Mouse (Mus musculus) hindbrain, embryonic 16.5 days (tissue): ENCODE measurements around the gene Usp30. TPM values are rescaled to one million over a fixed set of nuclear protein-coding genes. Genes with fewer than 3 reads are reported as not detected.

ENCODE experiments used
- ATAC-seq: fragments of 200-750 bp; cut with Nextera tagmentation; 2 replicates; pipeline ENCODE4 v1.8.0; 2017; ENCODE audit warnings: moderate TSS enrichment, moderate library complexity
- H3K27ac ChIP-seq: fragments of 300-500 bp; sonication (generic); 2 replicates; pipeline ENCODE4 v1.5.1; 2014; ENCODE audit warnings: low read depth, mild to moderate bottlenecking, control low read depth, low read length, moderate library complexity
- H3K27me3 ChIP-seq: fragments of 300-500 bp; sonication (generic); replicated peaks from 2 replicates; pipeline ENCODE4 v1.6.1; 2014; ENCODE audit warnings: low read length; ENCODE audit not compliant: control insufficient read depth, insufficient read depth
- H3K36me3 ChIP-seq: fragments of 300-500 bp; sonication (generic); 2 replicates; pipeline ENCODE4 v1.6.1; 2014; ENCODE audit warnings: mild to moderate bottlenecking, low read length, moderate library complexity, mixed read lengths; ENCODE audit not compliant: control insufficient read depth, insufficient read depth
- H3K4me1 ChIP-seq: fragments of 300-500 bp; sonication (generic); 2 replicates; pipeline ENCODE4 v1.6.1; 2014; ENCODE audit warnings: low read depth, low read length; ENCODE audit not compliant: control insufficient read depth, insufficient read depth
- H3K4me2 ChIP-seq: fragments of 300-500 bp; sonication (generic); 2 replicates; pipeline ENCODE4 v1.6.1; 2014; ENCODE audit warnings: mild to moderate bottlenecking, low read length, control low read depth, moderate library complexity
- H3K4me3 ChIP-seq: fragments of 300-500 bp; sonication (generic); 2 replicates; pipeline ENCODE4 v1.5.1; 2014; ENCODE audit warnings: mild to moderate bottlenecking, low read length, control low read depth, moderate library complexity
- H3K9ac ChIP-seq: fragments of 300-500 bp; sonication (generic); 2 replicates; pipeline ENCODE4 v1.6.1; 2014; ENCODE audit warnings: low read depth, mild to moderate bottlenecking, control low read depth, low read length, moderate library complexity
- H3K9me3 ChIP-seq: fragments of 300-500 bp; sonication (generic); 2 replicates; pipeline ENCODE4 v1.6.1; 2014; ENCODE audit warnings: mild to moderate bottlenecking, low read length, moderate library complexity; ENCODE audit not compliant: control insufficient read depth
- WGBS: fragments of 180-500 bp; shearing (Covaris S2); extraction: QIAGEN DNeasy Blood & Tissue Kit; methylation state at CpG from one replicate; pipeline ENCODE4 v1.1.7; 2014; 5-methylcytosine and 5-hydroxymethylcytosine counted together
- polyA plus RNA-seq: library from polyadenylated mRNA; unstranded; fragments of >200 nt; fragmentation: Nextera tagmentation; extraction: Ambion mirVana; gene quantifications from 2 replicates; pipeline ENCODE4 v1.2.1, GENCODE M21; 2015

Gene Usp30
- polyA plus RNA-seq, 1 experiment from 2014 or later = 18.6 TPM

DNA sequence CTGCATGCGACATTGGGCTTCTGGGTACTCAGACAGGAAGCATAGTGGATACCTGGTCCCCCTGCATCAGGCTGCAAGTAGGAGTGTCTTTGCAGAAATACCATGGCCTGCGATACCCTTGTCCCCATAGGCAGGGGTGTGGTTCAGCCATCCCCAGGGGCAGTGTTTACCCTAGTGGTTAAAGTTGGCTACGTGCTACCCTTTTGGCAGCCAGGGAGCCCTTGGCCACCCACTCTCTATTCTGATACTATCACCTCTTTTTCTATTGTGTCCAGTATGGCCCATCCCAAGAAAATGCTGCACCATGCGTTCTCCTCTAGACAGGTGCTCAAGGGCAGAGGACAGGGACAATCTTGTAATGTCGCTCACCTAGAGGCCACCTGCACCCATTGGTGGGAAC, 89.5 kb downstream of the Usp30 start:
- no peaks in the 10 kb centered on the region for H3K9me3 ChIP-seq
- no peaks in the 10 kb centered on the region for H3K27me3 ChIP-seq
- no peaks in the 10 kb centered on the region for H3K36me3 ChIP-seq
- H3K4me1 ChIP-seq = no peaks in the 10 kb centered on the region
- ATAC-seq = no peak
- no peak overlapping the region for H3K27ac ChIP-seq
- H3K4me3 ChIP-seq = no peak overlapping the region
- no peak overlapping the region for H3K4me2 ChIP-seq
- 90% methylated on average over 5 of the region's 5 CpGs for WGBS
- H3K9ac ChIP-seq = no peak overlapping the region

DNA sequence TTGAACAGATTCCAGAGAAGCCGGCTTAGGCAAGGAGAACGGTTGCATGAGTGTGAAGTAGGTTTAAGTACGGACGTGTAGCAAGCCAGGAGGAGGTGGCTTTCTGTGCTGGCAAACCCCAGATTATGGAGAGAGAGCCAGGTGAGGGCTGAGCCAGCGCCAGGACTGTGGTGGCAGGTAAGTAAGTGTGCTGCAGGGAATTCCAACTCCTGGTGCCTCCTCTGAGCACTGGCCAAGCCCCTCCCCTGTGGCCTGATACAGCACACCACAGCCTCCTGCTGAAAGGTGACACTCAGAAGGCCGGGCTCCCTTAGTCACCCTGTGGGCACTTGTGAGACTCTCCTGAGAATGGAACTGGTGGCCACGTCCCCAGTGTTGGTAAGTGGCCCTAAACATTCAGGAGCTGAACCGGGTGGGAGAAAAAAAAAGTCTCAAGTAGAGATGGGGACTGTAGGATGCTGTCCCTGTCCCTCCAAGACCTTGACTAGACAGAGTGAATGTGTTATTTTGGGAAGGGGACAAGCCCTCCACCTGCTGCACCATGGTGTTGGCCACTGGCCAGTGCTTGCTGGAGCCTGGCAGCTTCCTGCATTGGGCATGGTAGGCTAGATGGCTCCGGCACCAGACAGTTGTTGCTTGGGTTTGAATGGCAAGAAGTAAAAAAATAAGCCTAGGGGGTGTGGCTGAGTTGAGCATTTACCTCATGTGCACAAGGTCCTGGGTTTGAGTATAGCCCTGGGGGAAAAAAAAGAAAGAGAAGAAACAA, 90.1 kb downstream of the Usp30 start:
- Histone ChIP-seq H3K27ac (no peak overlapping the region), H3K9me3 (no peaks in the 10 kb centered on the region), H3K27me3 (no peaks in the 10 kb centered on the region), H3K4me1 (no peaks in the 10 kb centered on the region), H3K4me2 (no peak overlapping the region), H3K4me3 (no peak overlapping the region), H3K9ac (no peak overlapping the region), H3K36me3 (no peaks in the 10 kb centered on the region)
- WGBS = 67% methylated on average over 9 of the region's 9 CpGs
- ATAC-seq = no peak

DNA sequence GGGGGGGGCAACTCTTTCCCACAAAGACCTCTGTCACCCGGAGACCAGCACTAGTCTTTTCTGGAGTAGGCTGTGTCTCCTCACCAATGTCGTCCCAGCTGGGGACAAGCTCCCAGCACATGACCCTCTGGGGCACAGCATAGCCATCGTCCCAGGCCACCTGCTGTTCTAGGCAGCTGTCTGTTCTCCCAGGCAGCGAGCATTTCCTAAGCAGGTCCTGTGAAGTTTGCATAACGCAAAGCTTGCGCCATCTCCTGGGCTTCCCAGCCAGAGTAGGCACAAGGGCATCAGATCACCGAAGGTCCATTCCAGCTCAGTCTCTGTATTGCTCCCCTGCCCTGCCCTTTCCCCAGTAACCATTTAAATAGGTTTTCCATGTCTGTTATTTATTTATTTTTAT, 92.0 kb downstream of the Usp30 start:
- H3K4me2 ChIP-seq = no peak overlapping the region
- H3K27me3 ChIP-seq = no peaks in the 10 kb centered on the region
- H3K4me3 ChIP-seq = no peak overlapping the region
- no peak for ATAC-seq
- no peak overlapping the region for H3K9ac ChIP-seq
- H3K27ac ChIP-seq = no peak overlapping the region
- no peaks in the 10 kb centered on the region for H3K9me3 ChIP-seq
- no peaks in the 10 kb centered on the region for H3K4me1 ChIP-seq
- H3K36me3 ChIP-seq = no peaks in the 10 kb centered on the region
- 49% methylated on average over 7 of the region's 7 CpGs for WGBS

DNA sequence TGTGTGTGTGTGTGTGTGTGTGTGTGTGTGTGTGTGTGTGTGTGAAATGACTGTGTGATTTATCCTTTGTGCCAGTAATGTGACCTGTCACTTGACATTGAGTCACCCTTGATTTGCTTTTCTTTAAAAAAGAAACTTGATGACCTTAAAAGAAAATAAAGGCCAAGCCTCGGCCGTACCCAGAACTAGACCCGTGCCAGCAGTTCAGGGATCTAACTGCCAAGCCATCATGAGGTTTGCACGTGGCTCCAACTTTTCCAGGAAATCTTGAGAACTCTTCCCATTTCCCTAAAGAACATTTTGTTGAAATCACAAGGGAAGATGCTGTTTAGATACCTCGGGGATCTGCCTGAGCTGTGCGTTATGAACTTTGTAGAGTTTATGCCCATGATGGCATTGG, 96.2 kb downstream of the Usp30 start:
- no peaks in the 10 kb centered on the region for H3K27me3 ChIP-seq
- no peaks in the 10 kb centered on the region for H3K9me3 ChIP-seq
- WGBS = 86% methylated on average over 6 of the region's 6 CpGs
- H3K27ac ChIP-seq = no peak overlapping the region
- no peak overlapping the region for H3K9ac ChIP-seq
- H3K36me3 ChIP-seq = no peaks in the 10 kb centered on the region
- no peaks in the 10 kb centered on the region for H3K4me1 ChIP-seq
- H3K4me2 ChIP-seq = no peak overlapping the region
- no peak for ATAC-seq
- no peak overlapping the region for H3K4me3 ChIP-seq

DNA sequence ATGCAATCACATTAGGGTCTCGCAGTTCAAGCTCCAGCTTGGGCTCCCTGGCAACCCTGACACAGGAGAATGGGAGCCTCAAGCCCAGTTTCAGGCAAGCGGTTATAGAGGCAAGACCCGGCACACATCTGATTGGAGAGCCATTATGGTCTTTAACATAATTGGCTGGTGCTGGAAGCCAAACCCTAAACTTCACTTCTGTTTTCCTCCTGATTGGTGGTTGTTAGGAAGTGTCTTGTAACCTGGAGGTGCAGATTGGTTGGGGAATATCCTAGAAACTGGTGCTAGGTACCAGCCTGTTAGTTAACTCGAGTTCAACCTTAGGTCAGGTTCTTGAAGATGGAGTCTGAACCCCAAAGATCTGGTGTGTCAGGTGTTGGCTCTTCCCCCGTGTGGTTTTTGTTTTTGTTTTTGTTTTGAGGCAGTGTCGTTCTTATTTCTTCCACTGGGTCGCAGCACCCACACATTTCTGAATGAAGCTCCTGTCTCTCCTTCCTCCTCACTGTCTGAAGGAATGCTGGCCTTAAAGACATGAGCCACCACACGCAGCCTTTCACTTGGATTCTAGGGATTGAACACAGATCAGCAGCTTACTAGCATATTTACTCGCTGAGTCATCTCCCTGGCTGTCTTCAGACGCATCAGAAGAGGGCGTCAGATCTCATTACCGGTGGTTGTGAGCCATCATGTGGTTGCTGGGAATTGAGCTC, 97.0 kb downstream of the Usp30 start:
- H3K4me1 ChIP-seq = no peaks in the 10 kb centered on the region
- H3K27ac ChIP-seq = no peak overlapping the region
- H3K4me3 ChIP-seq = no peak overlapping the region
- 56% methylated on average over 12 of the region's 12 CpGs for WGBS
- H3K9me3 ChIP-seq = no peaks in the 10 kb centered on the region
- no peaks in the 10 kb centered on the region for H3K36me3 ChIP-seq
- H3K4me2 ChIP-seq = no peak overlapping the region
- H3K9ac ChIP-seq = no peak overlapping the region
- no peak for ATAC-seq
- H3K27me3 ChIP-seq = no peaks in the 10 kb centered on the region

DNA sequence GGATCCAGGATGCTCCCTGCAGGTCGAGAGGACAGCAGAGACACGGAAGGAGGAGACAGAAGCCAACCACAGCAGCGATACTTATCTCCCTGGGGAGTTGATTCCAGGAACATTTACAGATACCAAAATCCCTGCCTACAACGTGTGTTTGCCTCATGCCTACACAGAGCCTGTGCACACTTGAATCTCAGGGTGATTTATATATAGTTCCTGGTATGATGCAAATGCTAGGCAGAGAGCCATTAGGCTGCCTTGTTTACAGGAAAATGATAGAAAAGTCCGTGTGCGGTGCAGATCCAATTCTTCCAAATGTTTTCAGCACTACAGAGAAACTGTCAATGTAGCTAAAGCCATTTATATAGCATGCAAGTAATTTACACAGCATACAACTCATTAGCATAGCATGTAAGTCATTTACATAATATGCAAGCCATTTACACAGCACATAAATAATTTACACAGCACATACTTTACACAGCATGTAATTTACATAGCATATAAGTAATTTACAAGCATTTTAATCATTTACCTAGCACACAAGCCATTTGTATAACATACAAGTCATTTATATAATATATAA, 97.9 kb downstream of the Usp30 start:
- Histone ChIP-seq H3K4me3 (no peak overlapping the region), H3K4me1 (no peaks in the 10 kb centered on the region), H3K9me3 (no peaks in the 10 kb centered on the region), H3K4me2 (no peak overlapping the region), H3K27me3 (no peaks in the 10 kb centered on the region), H3K36me3 (no peaks in the 10 kb centered on the region), H3K9ac (no peak overlapping the region), H3K27ac (no peak overlapping the region)
- no peak for ATAC-seq
- 62% methylated on average over 6 of the region's 6 CpGs for WGBS

DNA sequence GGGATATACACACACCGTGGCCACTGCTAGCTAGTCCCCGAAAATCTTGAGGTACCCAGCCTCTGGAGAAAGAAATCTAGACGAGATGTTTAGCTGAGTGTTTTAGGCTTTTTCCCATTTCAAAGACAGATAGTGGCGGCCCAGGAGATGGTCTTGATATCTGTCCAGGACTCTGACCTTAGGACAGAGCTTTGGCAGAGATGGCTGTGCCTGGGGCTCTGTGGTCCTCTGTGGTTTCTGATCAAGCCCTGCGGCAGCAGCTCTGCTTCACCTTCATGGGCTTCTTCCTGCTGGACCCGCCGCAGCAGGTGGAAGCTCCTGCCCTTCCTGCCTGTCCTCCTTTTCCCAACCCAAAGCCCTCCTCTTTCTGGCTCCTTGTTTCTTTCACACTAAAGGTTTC, 105.1 kb downstream of the Usp30 start:
- Histone ChIP-seq H3K9me3 (no peaks in the 10 kb centered on the region), H3K4me3 (no peak overlapping the region), H3K36me3 (no peaks in the 10 kb centered on the region), H3K27ac (no peak overlapping the region), H3K9ac (no peak overlapping the region), H3K4me1 (no peaks in the 10 kb centered on the region), H3K27me3 (peaks cover 3% of the 10 kb centered on the region), H3K4me2 (no peak overlapping the region)
- 88% methylated on average over 7 of the region's 7 CpGs for WGBS
- no peak for ATAC-seq

DNA sequence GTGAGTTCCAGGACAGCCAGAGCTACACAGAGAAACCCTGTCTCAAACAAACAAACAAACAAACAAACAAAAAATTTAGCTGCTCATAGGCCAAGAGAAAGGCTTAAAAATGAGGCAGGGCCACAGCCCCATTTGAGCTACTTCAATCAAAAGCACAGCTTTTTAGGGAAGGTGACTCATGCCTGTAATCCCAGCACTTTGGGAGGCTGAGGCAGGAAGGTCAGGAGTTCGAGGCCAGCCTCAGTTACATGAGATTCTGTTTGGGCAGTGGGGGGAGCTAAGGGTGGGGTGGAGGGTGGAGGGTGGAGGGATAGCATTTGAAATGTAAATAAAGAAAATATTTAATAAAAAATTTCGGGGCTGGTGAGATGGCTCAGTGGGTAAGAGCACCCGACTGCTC, 107.7 kb downstream of the Usp30 start:
- no peak overlapping the region for H3K27ac ChIP-seq
- H3K36me3 ChIP-seq = no peaks in the 10 kb centered on the region
- no peak overlapping the region for H3K4me3 ChIP-seq
- H3K27me3 ChIP-seq = peaks cover 7% of the 10 kb centered on the region
- no peak overlapping the region for H3K4me2 ChIP-seq
- H3K9ac ChIP-seq = no peak overlapping the region
- 92% methylated on average over 3 of the region's 3 CpGs for whole genome bisulfite sequencing
- peaks cover 8% of the 10 kb centered on the region for H3K4me1 ChIP-seq
- no peak for ATAC-seq
- H3K9me3 ChIP-seq = no peaks in the 10 kb centered on the region

DNA sequence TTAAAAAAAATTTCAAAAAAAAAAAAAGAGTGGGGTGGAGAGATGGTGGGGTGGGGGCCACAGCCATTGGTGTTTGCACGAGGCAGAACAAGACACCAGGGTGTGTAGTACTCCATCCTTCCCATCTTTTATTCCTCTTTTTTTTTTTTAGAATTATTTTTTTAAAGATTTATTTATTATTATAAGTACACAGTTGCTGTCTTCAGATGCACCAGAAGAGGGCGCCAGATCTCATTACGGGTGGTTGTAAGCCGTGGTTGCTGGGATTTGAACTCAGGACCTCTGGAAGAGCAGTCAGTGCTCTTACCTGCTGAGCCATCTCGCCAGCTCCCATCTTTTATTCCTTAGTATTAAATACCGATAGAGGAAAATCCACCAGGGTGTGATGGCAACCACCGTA, 108.2 kb downstream of the Usp30 start:
- Histone ChIP-seq H3K27me3 (peaks cover 7% of the 10 kb centered on the region), H3K9ac (no peak overlapping the region), H3K36me3 (no peaks in the 10 kb centered on the region), H3K27ac (no peak overlapping the region), H3K9me3 (no peaks in the 10 kb centered on the region), H3K4me3 (no peak overlapping the region), H3K4me1 (peaks cover 8% of the 10 kb centered on the region), H3K4me2 (no peak overlapping the region)
- ATAC-seq = no peak
- WGBS = 79% methylated on average over 7 of the region's 7 CpGs
